Mouse (Mus musculus): ENCODE results near the gene Fbxw27. TPM values are rescaled to one million over a fixed set of nuclear protein-coding genes. Genes with fewer than 3 reads are reported as not detected.
A peak's percentile ranks its signal among the peaks of the same experiment; 100 is the strongest.
"Not testable (repeated sequence)": the region's sequence is repeated elsewhere in the genome, so short reads cannot be mapped to it uniquely, and the experiment has no call there.

Gene Fbxw27
- polyA plus RNA-seq, 1 experiment from 2014 or later, result not detected

DNA sequence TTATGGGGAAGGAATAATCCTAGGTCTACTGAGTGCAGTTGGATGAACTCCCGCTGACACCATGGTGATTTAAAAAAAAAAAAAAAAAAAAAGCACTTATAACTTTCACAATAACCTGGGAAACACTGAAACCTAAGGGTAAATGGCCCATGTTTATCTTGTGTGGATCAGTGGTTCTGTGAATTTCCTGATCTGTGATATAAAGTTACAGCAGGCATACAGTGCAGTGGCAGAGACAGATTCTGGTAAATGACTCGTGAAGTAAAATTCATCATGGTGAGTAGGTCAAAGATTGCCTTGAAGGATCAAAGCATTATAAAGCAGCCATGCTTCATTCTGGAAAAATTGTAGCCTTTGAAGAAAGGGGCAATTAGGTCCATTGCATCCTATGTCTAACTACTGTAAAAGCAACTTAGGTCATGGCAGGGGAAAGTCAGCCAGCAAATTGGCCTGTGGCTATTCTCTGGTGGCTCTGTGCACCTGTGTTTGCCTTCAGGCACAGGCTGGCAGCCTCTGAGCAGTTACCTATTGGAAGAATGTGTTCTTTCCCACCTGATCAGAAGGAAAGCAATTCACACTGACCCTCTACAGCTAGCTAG is 16.3 kb upstream of the Fbxw27 start:
- ATAC-seq (ENCODE audit: insufficient read depth, low FRiP score, low TSS enrichment) (no peak), DNase-seq (ENCODE audit: low spot score) (no peak)
- H3K9ac ChIP-seq (ENCODE audit: low read length), result no peak overlapping the region
- H3K4me2 ChIP-seq (ENCODE audit: low read depth), result no peak overlapping the region
- H3K4me1 ChIP-seq (ENCODE audit: control insufficient read depth, insufficient read depth, low read length), result no peaks in the 10 kb centered on the region
- no peaks in the 10 kb centered on the region for H3K27me3 ChIP-seq (ENCODE audit: control insufficient read depth, insufficient read depth, low read length)
- WGBS, result 82% methylated on average over 2 of the region's 2 CpGs
- no peak overlapping the region for H3K27ac ChIP-seq (ENCODE audit: low read depth, low read length)
- H3K9me3 ChIP-seq (ENCODE audit: control insufficient read depth, low read length), result no peaks in the 10 kb centered on the region
- no peaks in the 10 kb centered on the region for H3K36me3 ChIP-seq (ENCODE audit: control insufficient read depth, insufficient read depth, low read length)
- H3K4me3 ChIP-seq (ENCODE audit: low read depth, low read length), result no peak overlapping the region

DNA sequence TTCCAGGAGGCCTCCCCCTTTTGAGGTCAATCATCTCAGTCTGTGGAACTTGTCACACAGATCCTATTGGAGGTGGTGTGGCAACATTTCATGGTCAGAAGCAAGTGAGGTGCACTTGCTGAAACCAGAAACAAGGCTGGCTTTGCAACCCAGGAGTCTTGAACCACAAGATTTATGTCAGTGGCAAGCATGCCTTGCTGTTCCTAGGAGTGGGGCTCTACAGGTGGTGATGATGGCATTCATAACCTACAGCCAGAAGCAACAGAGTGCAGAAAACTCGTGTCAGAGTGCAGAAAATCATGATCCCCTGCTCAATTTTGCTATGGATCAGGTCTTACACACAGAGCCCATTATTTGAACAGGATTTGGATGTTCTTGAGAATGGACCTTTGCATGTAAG is 15.8 kb upstream of the Fbxw27 start:
- Histone ChIP-seq H3K27ac (ENCODE audit: low read depth, low read length) (no peak overlapping the region), H3K36me3 (ENCODE audit: control insufficient read depth, insufficient read depth, low read length) (no peaks in the 10 kb centered on the region), H3K9me3 (ENCODE audit: control insufficient read depth, low read length) (no peaks in the 10 kb centered on the region), H3K4me1 (ENCODE audit: control insufficient read depth, insufficient read depth, low read length) (no peaks in the 10 kb centered on the region), H3K9ac (ENCODE audit: low read length) (no peak overlapping the region), H3K27me3 (ENCODE audit: control insufficient read depth, insufficient read depth, low read length) (no peaks in the 10 kb centered on the region), H3K4me2 (ENCODE audit: low read depth) (no peak overlapping the region), H3K4me3 (ENCODE audit: low read depth, low read length) (no peak overlapping the region)
- DNase-seq (ENCODE audit: low spot score) (no peak), ATAC-seq (ENCODE audit: insufficient read depth, low FRiP score, low TSS enrichment) (no peak)
- 67% methylated on average over 1 of the region's 1 CpGs for WGBS

DNA sequence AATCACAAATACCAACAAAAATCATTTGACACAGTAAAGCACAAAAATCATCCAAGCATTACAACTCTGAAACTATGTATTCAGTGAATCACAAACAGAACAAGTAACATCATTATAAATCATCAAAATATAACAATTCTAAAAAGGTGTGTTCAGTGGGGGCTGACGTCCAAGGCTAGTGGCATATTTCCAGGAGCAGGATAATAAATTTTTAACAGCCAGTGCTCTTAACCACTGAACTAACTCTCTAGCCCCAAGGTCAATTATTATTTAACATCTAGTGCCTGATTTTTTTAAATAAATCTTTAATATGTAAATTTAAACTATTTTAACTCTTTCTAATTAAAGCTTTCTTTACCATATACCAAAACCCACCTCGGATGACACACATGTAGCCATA is 15.1 kb upstream of the Fbxw27 start:
- H3K9ac ChIP-seq (ENCODE audit: low read length); H3K4me3 ChIP-seq (ENCODE audit: low read depth, low read length); H3K4me1 ChIP-seq (ENCODE audit: control insufficient read depth, insufficient read depth, low read length); ATAC-seq (ENCODE audit: insufficient read depth, low FRiP score, low TSS enrichment); H3K9me3 ChIP-seq (ENCODE audit: control insufficient read depth, low read length); H3K4me2 ChIP-seq (ENCODE audit: low read depth); H3K27me3 ChIP-seq (ENCODE audit: control insufficient read depth, insufficient read depth, low read length); H3K27ac ChIP-seq (ENCODE audit: low read depth, low read length); H3K36me3 ChIP-seq (ENCODE audit: control insufficient read depth, insufficient read depth, low read length); DNase-seq (ENCODE audit: low spot score): not testable (repeated sequence)
- 85% methylated on average over 2 of the region's 2 CpGs for WGBS

DNA sequence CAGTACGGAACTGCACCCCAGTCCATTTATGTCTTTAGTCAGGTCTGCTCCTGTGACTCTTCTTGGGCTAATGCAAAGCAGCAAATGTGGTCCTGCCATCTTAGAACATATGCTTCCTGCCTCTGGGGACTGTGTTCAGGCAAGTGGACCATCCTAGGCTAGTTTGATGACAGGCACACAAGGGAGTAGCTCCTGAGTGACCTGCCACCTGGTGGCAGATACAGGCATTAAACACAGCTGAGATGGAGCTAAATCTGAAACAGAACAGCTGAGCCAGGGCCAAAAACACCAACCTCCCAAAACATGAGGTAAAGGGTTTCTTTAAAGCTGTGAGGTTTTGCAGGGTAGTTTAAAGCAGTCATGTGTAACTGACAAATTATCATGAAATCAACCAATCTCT is 7.6 kb upstream of the Fbxw27 start:
- H3K9ac ChIP-seq (ENCODE audit: low read length), result no peak overlapping the region
- WGBS, result 90% methylated on average over 1 of the region's 1 CpGs
- H3K4me1 ChIP-seq (ENCODE audit: control insufficient read depth, insufficient read depth, low read length), result no peaks in the 10 kb centered on the region
- no peak for ATAC-seq (ENCODE audit: insufficient read depth, low FRiP score, low TSS enrichment)
- H3K27ac ChIP-seq (ENCODE audit: low read depth, low read length), result no peak overlapping the region
- no peak overlapping the region for H3K4me2 ChIP-seq (ENCODE audit: low read depth)
- H3K4me3 ChIP-seq (ENCODE audit: low read depth, low read length), result no peak overlapping the region
- no peaks in the 10 kb centered on the region for H3K36me3 ChIP-seq (ENCODE audit: control insufficient read depth, insufficient read depth, low read length)
- no peaks in the 10 kb centered on the region for H3K27me3 ChIP-seq (ENCODE audit: control insufficient read depth, insufficient read depth, low read length)
- no peaks in the 10 kb centered on the region for H3K9me3 ChIP-seq (ENCODE audit: control insufficient read depth, low read length)
- peak; percentile 24 for DNase-seq (ENCODE audit: low spot score)

DNA sequence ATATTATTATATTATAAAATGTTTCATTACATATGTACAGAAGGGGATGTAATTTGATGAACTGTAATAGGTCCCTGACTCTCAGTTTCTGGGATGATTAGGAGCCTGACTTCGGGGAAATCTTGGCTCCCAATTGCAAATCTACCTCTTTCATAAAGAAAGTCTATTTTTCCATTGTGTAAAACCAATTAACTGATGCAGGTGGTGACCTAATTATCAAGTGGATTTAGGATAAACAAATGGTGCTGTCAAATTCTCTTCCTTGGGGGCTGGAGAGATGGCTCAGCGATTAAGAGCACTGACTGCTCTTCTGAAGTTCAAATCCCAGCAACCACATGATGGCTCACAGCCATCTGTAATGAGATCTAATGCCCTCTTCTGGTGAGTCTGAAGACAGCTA is 5.3 kb upstream of the Fbxw27 start:
- 83% methylated on average over 2 of the region's 2 CpGs for WGBS
- no peaks in the 10 kb centered on the region for H3K4me1 ChIP-seq (ENCODE audit: control insufficient read depth, insufficient read depth, low read length)
- DNase-seq (ENCODE audit: low spot score) (no peak), ATAC-seq (ENCODE audit: insufficient read depth, low FRiP score, low TSS enrichment) (no peak)
- no peaks in the 10 kb centered on the region for H3K27me3 ChIP-seq (ENCODE audit: control insufficient read depth, insufficient read depth, low read length)
- no peak overlapping the region for H3K27ac ChIP-seq (ENCODE audit: low read depth, low read length)
- no peak overlapping the region for H3K4me3 ChIP-seq (ENCODE audit: low read depth, low read length)
- no peak overlapping the region for H3K4me2 ChIP-seq (ENCODE audit: low read depth)
- no peaks in the 10 kb centered on the region for H3K36me3 ChIP-seq (ENCODE audit: control insufficient read depth, insufficient read depth, low read length)
- no peaks in the 10 kb centered on the region for H3K9me3 ChIP-seq (ENCODE audit: control insufficient read depth, low read length)
- H3K9ac ChIP-seq (ENCODE audit: low read length), result no peak overlapping the region

DNA sequence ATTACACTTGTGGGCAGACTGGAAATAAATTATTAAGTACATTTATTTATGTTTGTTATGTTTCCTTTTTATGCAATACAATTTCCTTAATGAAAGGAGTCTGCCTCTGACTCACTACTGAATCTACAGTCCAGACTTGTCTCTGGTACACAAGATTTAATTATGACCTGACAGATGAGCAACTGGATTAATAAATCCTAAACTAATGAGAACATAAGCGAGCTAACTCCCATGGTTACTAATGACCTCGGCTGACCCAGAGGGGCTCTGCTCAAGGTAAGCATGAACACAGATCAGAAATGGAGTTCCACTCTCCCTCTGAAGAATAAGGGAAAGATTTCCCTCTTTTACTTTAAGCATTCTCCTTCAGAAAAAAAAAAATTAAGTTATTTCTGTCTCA is 4.8 kb upstream of the Fbxw27 start:
- H3K27me3 ChIP-seq (ENCODE audit: control insufficient read depth, insufficient read depth, low read length), result no peaks in the 10 kb centered on the region
- H3K9me3 ChIP-seq (ENCODE audit: control insufficient read depth, low read length), result no peaks in the 10 kb centered on the region
- H3K4me3 ChIP-seq (ENCODE audit: low read depth, low read length), result no peak overlapping the region
- DNase-seq (ENCODE audit: low spot score) (no peak), ATAC-seq (ENCODE audit: insufficient read depth, low FRiP score, low TSS enrichment) (no peak)
- H3K4me2 ChIP-seq (ENCODE audit: low read depth), result no peak overlapping the region
- no peak overlapping the region for H3K9ac ChIP-seq (ENCODE audit: low read length)
- no peak overlapping the region for H3K27ac ChIP-seq (ENCODE audit: low read depth, low read length)
- H3K4me1 ChIP-seq (ENCODE audit: control insufficient read depth, insufficient read depth, low read length), result no peaks in the 10 kb centered on the region
- no peaks in the 10 kb centered on the region for H3K36me3 ChIP-seq (ENCODE audit: control insufficient read depth, insufficient read depth, low read length)
- WGBS, result 84% methylated on average over 2 of the region's 2 CpGs

DNA sequence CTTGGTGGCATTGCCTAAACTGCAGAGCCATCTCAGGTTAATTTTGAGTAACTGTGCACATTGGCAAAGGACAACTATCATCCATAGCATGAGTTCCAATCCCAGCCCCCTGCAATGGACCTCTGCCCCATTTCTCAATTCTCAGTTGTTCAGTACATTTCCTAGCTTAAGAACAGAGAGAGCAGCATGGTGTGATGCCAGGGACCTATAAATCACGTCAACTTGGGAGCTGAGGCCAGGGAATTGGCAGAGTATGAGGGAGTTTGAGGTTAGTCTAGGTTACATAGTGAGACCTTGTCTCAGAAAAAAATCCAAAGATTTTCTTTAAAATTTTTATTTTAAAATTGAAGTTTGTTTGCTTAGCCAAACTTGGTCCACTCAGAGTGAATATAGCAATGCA is 23.6 kb downstream of the Fbxw27 start:
- H3K27ac ChIP-seq (ENCODE audit: low read depth, low read length); H3K4me1 ChIP-seq (ENCODE audit: control insufficient read depth, insufficient read depth, low read length); ATAC-seq (ENCODE audit: insufficient read depth, low FRiP score, low TSS enrichment); H3K4me3 ChIP-seq (ENCODE audit: low read depth, low read length); H3K27me3 ChIP-seq (ENCODE audit: control insufficient read depth, insufficient read depth, low read length); DNase-seq (ENCODE audit: low spot score); H3K36me3 ChIP-seq (ENCODE audit: control insufficient read depth, insufficient read depth, low read length); H3K9ac ChIP-seq (ENCODE audit: low read length); H3K4me2 ChIP-seq (ENCODE audit: low read depth); H3K9me3 ChIP-seq (ENCODE audit: control insufficient read depth, low read length): not testable (repeated sequence)
- 76% methylated on average over 1 of the region's 1 CpGs for WGBS

DNA sequence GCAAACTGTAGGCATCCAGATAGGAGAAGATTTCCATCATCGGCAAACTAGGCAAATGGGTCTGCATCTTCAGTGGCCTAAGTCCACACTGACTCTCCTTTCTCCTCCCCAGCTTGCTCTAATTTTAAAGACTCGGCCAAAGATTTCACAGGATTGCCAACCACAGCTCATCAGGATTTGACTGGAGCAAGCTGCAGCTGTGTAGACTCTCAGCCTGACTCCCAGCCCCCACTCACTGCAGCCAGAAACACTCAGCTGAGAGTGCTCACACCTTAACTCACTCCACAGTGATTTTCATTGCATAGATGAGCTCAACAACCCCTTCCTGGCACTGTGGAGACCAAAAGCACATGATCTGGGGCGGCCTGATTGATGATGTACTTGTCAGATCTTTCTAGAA is 44.5 kb downstream of the Fbxw27 start, which contains the start of gene Fbxw26:
TSS of gene Fbxw26 (minus strand) at position 101 of the 400 bp plus-strand sequence.
- not testable (repeated sequence) for H3K9ac ChIP-seq (ENCODE audit: low read length); DNase-seq (ENCODE audit: low spot score); H3K36me3 ChIP-seq (ENCODE audit: control insufficient read depth, insufficient read depth, low read length); H3K27me3 ChIP-seq (ENCODE audit: control insufficient read depth, insufficient read depth, low read length); ATAC-seq (ENCODE audit: insufficient read depth, low FRiP score, low TSS enrichment); H3K4me1 ChIP-seq (ENCODE audit: control insufficient read depth, insufficient read depth, low read length); H3K4me3 ChIP-seq (ENCODE audit: low read depth, low read length); H3K9me3 ChIP-seq (ENCODE audit: control insufficient read depth, low read length); H3K27ac ChIP-seq (ENCODE audit: low read depth, low read length); H3K4me2 ChIP-seq (ENCODE audit: low read depth)
- WGBS, result 80% methylated on average over 3 of the region's 3 CpGs

Data from neural tube, embryonic 11.5 days (tissue).